Mouse (Mus musculus): ENCODE measurements around the gene Crip1.

GRCm38 (mm10) chr12:113097749-113098281, 48.3 kb upstream of the Crip1 start, which contains the start of gene Mta1:
- TF ChIP-seq ZNF384 (IDR thresholded peaks at IDR 0.05; ENCODE audit: low read depth, low read length) (no peak), MAFK (IDR thresholded peaks at IDR 0.05; ENCODE audit: insufficient read depth, low read depth, low read length) (no peak), ZC3H11A (IDR thresholded peaks at IDR 0.05; ENCODE audit: borderline replicate concordance, low read depth, low read length) (no peak), HCFC1 (IDR thresholded peaks at IDR 0.05; ENCODE audit: borderline replicate concordance, insufficient read depth, low read length) (no peak), CHD2 (IDR thresholded peaks at IDR 0.05; ENCODE audit: low read depth, low read length) (no peak)

All from ES-E14 (cell line).